Mouse (Mus musculus) intestine, embryonic 14.5 days (tissue): Measurements from ENCODE around the gene Acsf3. TPM values are rescaled to one million over a fixed set of nuclear protein-coding genes. Genes with fewer than 3 reads are reported as not detected.

Experiments used
- ATAC-seq: fragments of 200-750 bp; cut with Nextera tagmentation; replicated peaks from 2 replicates; pipeline ENCODE4 v1.8.0; 2017; ENCODE audit warnings: low read depth, moderate number of reproducible peaks, moderate TSS enrichment, moderate library complexity; ENCODE audit not compliant: low FRiP score, low TSS enrichment
- DNase-seq: peaks from one replicate; pipeline ENCODE4 v3.0.0-alpha.2; 2018; ENCODE audit warnings: low spot score
- H3K27ac ChIP-seq: fragments of 300-500 bp; sonication (generic); 2 replicates; pipeline ENCODE4 v1.5.1; 2014; ENCODE audit warnings: low read depth, mild to moderate bottlenecking, control low read depth
- H3K27me3 ChIP-seq: fragments of 300-500 bp; sonication (generic); replicated peaks from 2 replicates; pipeline ENCODE4 v1.6.1; 2014; ENCODE audit warnings: low read length, control low read depth; ENCODE audit not compliant: control insufficient read depth, insufficient read depth
- H3K36me3 ChIP-seq: fragments of 300-500 bp; sonication (generic); 2 replicates; pipeline ENCODE4 v1.6.1; 2014; ENCODE audit warnings: low read length, control low read depth; ENCODE audit not compliant: control insufficient read depth, insufficient read depth
- H3K4me1 ChIP-seq: fragments of 300-500 bp; sonication (generic); replicated peaks from 2 replicates; pipeline ENCODE4 v1.6.1; 2014; ENCODE audit warnings: low read length, control low read depth, mixed read lengths; ENCODE audit not compliant: control insufficient read depth, insufficient read depth
- H3K4me2 ChIP-seq: fragments of 300-500 bp; sonication (generic); 2 replicates; pipeline ENCODE4 v1.6.1; 2014; ENCODE audit warnings: low read length
- H3K4me3 ChIP-seq: fragments of 300-500 bp; sonication (generic); 2 replicates; pipeline ENCODE4 v1.5.1; 2014; ENCODE audit warnings: low read depth, low read length, control low read depth, mixed read lengths
- H3K9ac ChIP-seq: fragments of 300-500 bp; sonication (generic); 2 replicates; pipeline ENCODE4 v1.6.1; 2014; ENCODE audit warnings: mild to moderate bottlenecking, low read length
- H3K9me3 ChIP-seq: fragments of 300-500 bp; sonication (generic); 2 replicates; pipeline ENCODE4 v1.6.1; 2016; ENCODE audit warnings: low read length, control low read depth; ENCODE audit not compliant: control insufficient read depth
- WGBS: fragments of 180-500 bp; shearing (Covaris S2); extraction: QIAGEN DNeasy Blood & Tissue Kit; methylation state at CpG from one replicate; pipeline ENCODE4 v1.1.7; 2014; 5-methylcytosine and 5-hydroxymethylcytosine counted together
- polyA plus RNA-seq: library from polyadenylated mRNA; unstranded; fragments of >200 nt; fragmentation: Nextera tagmentation; extraction: Ambion mirVana; gene quantifications from 2 replicates; pipeline ENCODE4 v1.2.1, GENCODE M21; 2014

The Acsf3 gene
- polyA plus RNA-seq, 1 experiment from 2014 or later, result 21.6 TPM

GRCm38 (mm10) chr8:122784756-122785155 lies 9.5 kb downstream of the Acsf3 start:
- H3K4me2 ChIP-seq, result no peak overlapping the region
- no peak overlapping the region for H3K4me3 ChIP-seq
- H3K9me3 ChIP-seq, result no peaks in the 10 kb centered on the region
- DNase-seq (no peak), ATAC-seq (no peak)
- H3K4me1 ChIP-seq, result no peaks in the 10 kb centered on the region
- peaks cover 77% of the 10 kb centered on the region for H3K36me3 ChIP-seq
- H3K9ac ChIP-seq, result no peak overlapping the region
- H3K27me3 ChIP-seq, result no peaks in the 10 kb centered on the region
- WGBS, result 77% methylated on average over 1 of the region's 1 CpGs
- no peak overlapping the region for H3K27ac ChIP-seq

- no peaks in the 10 kb centered on the region for H3K4me1 ChIP-seq
- H3K9ac ChIP-seq, result no peak overlapping the region
- H3K9me3 ChIP-seq, result no peaks in the 10 kb centered on the region
- H3K4me3 ChIP-seq, result no peak overlapping the region
- no peak for DNase-seq
- ATAC-seq, result no peak
- H3K27me3 ChIP-seq, result no peaks in the 10 kb centered on the region
- 94% methylated on average over 5 of the region's 5 CpGs for WGBS
- no peak overlapping the region for H3K27ac ChIP-seq
- H3K36me3 ChIP-seq, result peaks cover 44% of the 10 kb centered on the region
- H3K4me2 ChIP-seq, result no peak overlapping the region
Measured at GRCm38 (mm10) chr8:122789796-122790195, 14.5 kb downstream of the Acsf3 start.

- no peak overlapping the region for H3K4me2 ChIP-seq
- H3K27ac ChIP-seq, result peak overlapping the region; percentile 33; the same call in 1 of the 2 replicates
- no peak overlapping the region for H3K9ac ChIP-seq
- no peaks in the 10 kb centered on the region for H3K4me1 ChIP-seq
- H3K9me3 ChIP-seq, result no peaks in the 10 kb centered on the region
- DNase-seq (peak; percentile 62), ATAC-seq (peak; percentile 62; the same call in 1 of the 2 replicates)
- H3K27me3 ChIP-seq, result no peaks in the 10 kb centered on the region
- peaks cover 18% of the 10 kb centered on the region; the same call in 1 of the 2 replicates for H3K36me3 ChIP-seq
- no peak overlapping the region for H3K4me3 ChIP-seq
- 73% methylated on average over 18 of the region's 18 CpGs for WGBS
Measured at GRCm38 (mm10) chr8:122793375-122794174, 18.3 kb downstream of the Acsf3 start.

- Histone ChIP-seq H3K27me3 (no peaks in the 10 kb centered on the region), H3K36me3 (0 out of 2 replicates have a peak, but pooled peaks cover 15% of the 10 kb centered on the region), H3K4me1 (no peaks in the 10 kb centered on the region), H3K9ac (no peak overlapping the region), H3K9me3 (no peaks in the 10 kb centered on the region), H3K27ac (no peak overlapping the region), H3K4me3 (no peak overlapping the region), H3K4me2 (no peak overlapping the region)
- 89% methylated on average over 5 of the region's 5 CpGs for WGBS
- ATAC-seq (no peak), DNase-seq (no peak)
Measured at GRCm38 (mm10) chr8:122794175-122794454, 18.8 kb downstream of the Acsf3 start.

GRCm38 (mm10) chr8:122803906-122804761 lies 28.8 kb downstream of the Acsf3 start:
- no peak overlapping the region for H3K4me2 ChIP-seq
- H3K27ac ChIP-seq, result no peak overlapping the region
- 50% methylated on average over 15 of the region's 15 CpGs for WGBS
- H3K9ac ChIP-seq, result no peak overlapping the region
- no peaks in the 10 kb centered on the region for H3K4me1 ChIP-seq
- no peaks in the 10 kb centered on the region for H3K27me3 ChIP-seq
- no peak for DNase-seq
- no peaks in the 10 kb centered on the region for H3K9me3 ChIP-seq
- 0 out of 2 replicates have a peak, but pooled peaks cover 9% of the 10 kb centered on the region for H3K36me3 ChIP-seq
- H3K4me3 ChIP-seq, result no peak overlapping the region
- ATAC-seq, result no peak

- Histone ChIP-seq H3K4me2 (no peak overlapping the region), H3K9me3 (no peaks in the 10 kb centered on the region), H3K4me3 (no peak overlapping the region), H3K4me1 (no peaks in the 10 kb centered on the region), H3K9ac (no peak overlapping the region), H3K27ac (no peak overlapping the region), H3K27me3 (no peaks in the 10 kb centered on the region), H3K36me3 (0 out of 2 replicates have a peak, but pooled peaks cover 9% of the 10 kb centered on the region)
- WGBS, result 70% methylated on average over 3 of the region's 3 CpGs
- DNase-seq, result no peak
- ATAC-seq, result no peak
Measured at GRCm38 (mm10) chr8:122805349-122805748, 30.1 kb downstream of the Acsf3 start.

GRCm38 (mm10) chr8:122806956-122807538 lies 31.8 kb downstream of the Acsf3 start:
- no peak overlapping the region for H3K4me3 ChIP-seq
- no peaks in the 10 kb centered on the region for H3K9me3 ChIP-seq
- no peak overlapping the region for H3K27ac ChIP-seq
- DNase-seq, result no peak
- no peak for ATAC-seq
- no peak overlapping the region for H3K9ac ChIP-seq
- H3K27me3 ChIP-seq, result no peaks in the 10 kb centered on the region
- WGBS, result 73% methylated on average over 7 of the region's 7 CpGs
- peaks cover 18% of the 10 kb centered on the region; the same call in 1 of the 2 replicates for H3K36me3 ChIP-seq
- H3K4me2 ChIP-seq, result no peak overlapping the region
- H3K4me1 ChIP-seq, result no peaks in the 10 kb centered on the region

GRCm38 (mm10) chr8:122807907-122808306 lies 32.6 kb downstream of the Acsf3 start:
- no peaks in the 10 kb centered on the region for H3K9me3 ChIP-seq
- H3K36me3 ChIP-seq, result peaks cover 16% of the 10 kb centered on the region; the same call in 1 of the 2 replicates
- no peak overlapping the region for H3K4me2 ChIP-seq
- ATAC-seq, result no peak
- H3K4me1 ChIP-seq, result no peaks in the 10 kb centered on the region
- no peak overlapping the region for H3K4me3 ChIP-seq
- H3K27ac ChIP-seq, result no peak overlapping the region
- no peak for DNase-seq
- no peak overlapping the region for H3K9ac ChIP-seq
- H3K27me3 ChIP-seq, result no peaks in the 10 kb centered on the region
- WGBS, result 89% methylated on average over 4 of the region's 4 CpGs
